Mouse (Mus musculus) erythroid progenitor cell, adult 5-6 weeks (primary cell): ENCODE data around the gene Spata3. TPM values are rescaled to one million over a fixed set of nuclear protein-coding genes. Genes with fewer than 3 reads are reported as not detected.

ENCODE experiments used
- ATAC-seq: replicated peaks from 2 replicates; pipeline ENCODE4 v1.8.0; 2016; ENCODE audit warnings: moderate number of reproducible peaks, mild to moderate bottlenecking, moderate TSS enrichment, inconsistent platforms; ENCODE audit not compliant: poor library complexity, low FRiP score, severe bottlenecking
- total RNA-seq, 2 experiments: library from RNA; stranded (forward) in 1 of 2; stranded (reverse) in 1 of 2; fragments of 150-400 nt in 1 of 2; fragments of 186-747, 209-891 nt in 1 of 2; gene quantifications; 2 replicates each; pipeline versions ENCODE4 v1.2.3 to v1.2.4; 2015 to 2017; ENCODE audit warnings: low replicate concordance in 2 of 2

The Spata3 gene
- total RNA-seq, 2 experiments from 2014 or later = not detected

DNA sequence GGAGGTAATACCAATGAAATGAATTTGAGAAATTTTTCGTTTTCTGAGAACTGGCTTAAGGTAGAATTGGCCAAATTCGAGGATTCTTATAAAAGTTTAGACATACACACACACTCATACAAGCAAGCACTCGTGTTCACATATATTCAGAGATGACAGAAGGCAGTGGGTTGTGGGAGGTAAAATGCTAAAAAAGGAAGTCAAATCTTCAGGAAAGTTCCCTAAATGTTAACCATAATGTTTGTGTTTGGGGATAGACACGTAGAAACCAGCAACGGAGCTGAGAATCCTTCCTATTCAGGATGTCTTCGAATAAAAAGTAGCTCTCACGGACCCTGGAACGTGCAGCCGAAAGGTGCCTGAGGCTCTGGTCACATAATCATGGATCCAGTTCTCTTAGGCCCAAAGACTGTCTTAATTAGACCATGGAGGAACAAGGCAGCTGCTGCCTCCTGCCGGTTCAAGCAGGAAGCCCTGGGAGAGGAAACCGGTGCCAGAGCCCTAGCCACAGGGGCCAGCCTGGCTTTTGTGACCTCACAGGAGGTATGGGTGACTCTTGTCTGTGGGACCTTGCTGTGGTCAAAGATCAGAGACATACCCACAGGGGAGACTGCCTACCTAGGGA is 4.9 kb downstream of the Spata3 start:
- ATAC-seq = no peak

DNA sequence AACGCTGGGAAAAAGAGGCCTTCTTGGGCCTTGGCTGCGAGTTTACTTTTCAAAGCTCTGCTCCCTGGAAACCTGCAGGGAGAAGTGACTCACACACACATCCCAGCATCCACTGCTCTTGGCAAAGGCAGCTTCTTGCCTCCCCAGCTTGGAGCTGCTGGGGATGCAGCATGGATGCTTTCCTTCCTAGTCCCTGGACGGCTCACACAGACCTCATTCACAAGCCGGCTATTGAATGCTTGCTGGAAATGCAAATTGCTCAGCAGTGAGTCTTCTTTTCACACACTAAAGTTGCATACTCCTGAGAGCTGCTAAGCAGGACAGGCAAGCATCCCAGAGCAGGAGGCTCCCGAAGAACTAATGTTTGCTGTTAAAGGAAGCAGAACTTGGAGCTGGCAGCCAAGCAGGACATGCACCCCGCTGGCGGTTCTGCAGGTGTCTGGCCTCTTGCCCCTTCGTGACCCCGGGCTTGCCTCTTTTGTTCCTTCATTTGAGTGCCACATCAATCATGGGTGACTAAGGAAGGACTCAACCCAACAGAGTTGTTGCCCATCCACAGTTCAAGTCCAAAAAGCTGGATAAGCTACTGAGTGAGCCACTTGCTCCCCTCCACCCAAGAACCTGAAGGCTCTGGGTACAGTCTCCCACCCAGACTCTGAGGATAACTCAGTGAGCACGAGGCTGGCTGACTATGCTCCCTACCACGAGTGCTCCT is 15.8 kb downstream of the Spata3 start:
- no peak for ATAC-seq

DNA sequence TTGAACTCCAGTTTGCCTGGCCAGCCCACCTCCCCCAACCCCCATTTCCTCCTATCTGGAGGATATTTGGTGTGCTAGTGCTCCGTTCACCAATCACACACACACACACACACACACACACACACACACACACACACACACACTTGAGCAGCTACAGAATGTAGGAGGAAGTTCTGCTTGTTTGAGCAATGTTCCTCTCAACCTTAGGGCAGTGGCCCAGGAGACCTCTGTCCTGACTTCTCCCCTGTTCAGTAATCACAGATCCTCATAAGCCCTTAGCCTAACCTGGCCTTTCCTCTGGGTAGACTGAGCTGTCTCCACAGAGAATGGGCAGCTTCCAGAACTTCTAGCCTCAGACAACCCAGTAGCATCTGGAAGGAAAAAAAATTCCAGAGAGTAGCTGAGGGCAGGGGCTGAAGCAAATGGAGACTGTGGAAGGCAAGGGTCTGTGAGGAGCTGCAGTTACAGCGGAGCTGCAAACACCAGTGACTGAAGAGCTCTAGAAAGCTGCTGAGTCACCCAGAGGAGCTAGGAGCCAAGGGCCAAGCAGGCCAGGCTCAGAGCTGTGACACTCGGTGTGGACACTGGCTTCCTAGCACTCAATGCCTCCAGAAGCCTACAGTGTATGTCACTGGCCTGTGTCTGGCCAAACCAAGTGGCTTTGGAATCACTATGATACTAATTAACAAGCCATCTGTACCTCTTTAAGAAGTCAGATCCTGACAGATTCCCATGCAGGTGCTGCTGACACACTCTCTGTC is 21.8 kb downstream of the Spata3 start:
- ATAC-seq = peak; percentile 67; the same call in 1 of the 2 replicates

DNA sequence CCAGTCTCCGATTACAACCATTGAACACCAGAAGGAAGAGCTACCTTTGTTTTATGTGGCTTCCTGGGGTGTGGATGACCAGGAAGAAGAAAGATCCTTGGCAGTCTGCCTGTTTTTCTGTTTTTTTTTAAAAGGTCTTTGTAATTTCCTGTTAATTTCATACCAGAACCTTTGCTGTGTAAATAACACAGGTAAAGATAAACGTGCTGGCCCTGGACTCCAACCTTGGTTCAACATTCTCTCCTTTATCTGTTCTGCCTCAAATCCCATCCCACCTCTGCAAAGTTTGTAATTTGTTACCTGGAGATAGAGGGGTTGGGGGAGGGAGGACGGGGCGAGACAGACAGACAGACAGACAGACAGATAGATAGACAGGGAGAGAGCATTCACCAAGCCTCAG is 23.5 kb downstream of the Spata3 start:
- no peak for ATAC-seq

DNA sequence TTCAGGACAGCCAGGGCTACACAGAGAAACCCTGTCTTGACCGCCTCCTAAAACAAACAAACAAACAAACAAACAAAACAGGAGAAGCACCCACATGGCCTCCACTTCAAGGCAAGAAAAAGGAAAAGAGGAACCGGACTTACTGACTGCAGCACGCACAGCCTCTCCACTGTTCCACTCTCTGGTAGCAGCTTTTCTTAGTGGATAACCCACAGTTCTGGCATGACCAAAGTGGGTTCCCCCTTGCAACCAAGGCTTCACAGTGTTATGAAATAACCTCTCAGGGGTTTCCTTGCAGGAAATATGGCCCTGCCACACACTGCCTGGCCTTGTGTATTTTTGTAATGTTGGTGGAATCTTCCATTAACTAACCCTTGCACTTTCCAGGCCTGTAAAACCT is 24.2 kb downstream of the Spata3 start:
- ATAC-seq = no peak

DNA sequence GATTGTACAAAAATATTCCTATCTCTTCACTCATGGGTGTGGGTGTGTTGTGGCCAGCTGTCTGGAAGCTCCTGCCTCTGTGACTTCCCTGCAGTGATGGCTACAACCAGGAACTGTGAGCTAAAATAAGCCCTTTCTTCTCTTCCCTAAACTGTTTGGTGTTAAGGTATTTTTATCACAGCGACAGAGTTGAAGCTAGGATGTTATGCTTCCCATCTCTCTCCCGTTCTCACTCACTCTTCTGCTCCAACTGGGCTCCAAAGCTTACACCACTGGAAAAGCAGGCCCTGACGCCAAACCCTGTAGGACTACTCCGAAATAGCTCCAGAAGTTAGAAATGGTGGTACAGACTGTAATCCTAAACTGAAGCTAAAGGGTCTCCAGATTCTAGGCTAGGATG is 28.4 kb downstream of the Spata3 start:
- ATAC-seq = no peak

DNA sequence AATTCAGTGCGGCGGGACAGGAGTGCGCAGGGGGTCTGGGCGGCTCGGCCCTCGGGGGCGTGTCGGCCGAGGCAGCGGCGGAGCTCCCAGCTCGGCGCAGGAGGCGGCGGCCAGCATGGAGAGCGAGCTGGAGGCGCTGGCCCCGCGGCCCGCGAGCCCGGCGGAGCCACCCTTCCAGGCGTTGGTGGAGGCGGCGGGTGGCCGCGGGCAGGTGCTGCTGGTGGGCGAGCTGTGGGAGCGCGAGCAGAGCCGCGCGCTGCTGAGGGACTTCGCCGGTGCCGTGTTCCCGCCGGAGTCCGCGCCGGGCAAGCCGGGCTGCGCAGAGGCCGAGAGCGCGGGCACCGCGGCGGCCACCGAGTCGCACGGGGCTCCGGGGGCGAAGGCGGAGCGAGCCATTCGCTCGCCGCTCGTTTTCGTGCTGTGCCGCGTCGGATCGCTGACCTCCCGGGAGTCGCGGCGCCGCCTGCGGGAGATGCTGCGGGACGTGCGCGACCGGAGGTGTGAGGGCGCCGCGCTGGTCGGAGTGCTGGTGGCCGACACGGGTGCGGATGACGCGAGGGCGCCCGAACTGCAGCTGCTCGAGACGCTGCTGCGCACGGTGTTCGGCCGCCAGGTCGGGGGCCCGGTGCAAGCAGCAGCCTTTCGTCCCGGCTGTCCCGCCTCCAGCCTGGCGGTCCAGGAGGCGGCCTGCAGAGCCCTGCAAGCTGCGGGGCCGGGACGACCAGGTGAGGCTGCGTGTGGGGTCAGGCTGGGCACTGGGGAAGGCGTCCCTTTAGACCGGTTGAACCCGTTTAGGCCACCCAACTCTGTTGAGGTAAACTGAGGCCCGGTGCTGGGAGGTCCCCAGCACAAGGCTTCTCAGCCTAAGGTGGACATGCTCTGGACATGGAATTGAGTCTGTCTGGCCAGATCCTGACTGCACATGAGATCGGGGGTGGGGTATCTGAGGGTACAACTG is 29.5 kb downstream of the Spata3 start, which contains the start of gene 2810459M11Rik:
TSS of gene 2810459M11Rik (plus strand) at position 16 of the 958 bp plus-strand sequence.
- ATAC-seq = no peak

DNA sequence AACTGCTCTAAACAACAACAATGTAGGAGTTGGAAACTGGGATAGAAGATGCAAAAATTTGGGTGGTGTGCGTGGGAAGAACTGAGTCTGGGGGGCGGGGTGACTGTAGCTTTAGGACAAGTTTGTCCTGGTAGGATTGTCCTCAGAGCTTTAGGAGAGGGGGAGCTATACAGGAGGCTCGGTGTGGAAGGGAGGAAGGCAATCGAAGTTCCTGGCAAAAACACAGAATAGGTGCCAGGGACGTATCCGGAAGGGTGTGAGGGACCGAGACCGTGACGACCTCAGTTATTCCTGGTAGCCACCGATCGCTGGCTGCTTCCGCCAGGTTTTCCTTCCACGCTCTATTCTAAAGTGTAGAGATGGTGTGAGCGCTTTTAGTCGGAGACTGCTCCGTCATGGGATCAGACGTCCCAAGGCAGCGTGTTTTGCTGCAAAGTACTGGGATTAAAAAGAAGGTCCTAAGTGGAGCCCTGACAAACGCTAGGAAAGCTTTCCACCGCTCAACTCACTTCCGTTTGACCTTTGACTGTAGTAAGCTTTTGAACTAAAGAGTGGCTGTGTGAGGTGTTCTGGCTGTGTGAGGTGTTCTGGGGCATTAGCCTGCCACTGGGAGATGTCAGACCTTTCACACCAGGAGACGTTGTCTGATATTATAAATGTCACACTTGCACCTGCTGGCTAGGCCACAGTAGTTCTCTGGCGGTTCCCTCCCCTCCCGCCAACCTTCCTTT is 30.4 kb downstream of the Spata3 start:
- no peak for ATAC-seq

DNA sequence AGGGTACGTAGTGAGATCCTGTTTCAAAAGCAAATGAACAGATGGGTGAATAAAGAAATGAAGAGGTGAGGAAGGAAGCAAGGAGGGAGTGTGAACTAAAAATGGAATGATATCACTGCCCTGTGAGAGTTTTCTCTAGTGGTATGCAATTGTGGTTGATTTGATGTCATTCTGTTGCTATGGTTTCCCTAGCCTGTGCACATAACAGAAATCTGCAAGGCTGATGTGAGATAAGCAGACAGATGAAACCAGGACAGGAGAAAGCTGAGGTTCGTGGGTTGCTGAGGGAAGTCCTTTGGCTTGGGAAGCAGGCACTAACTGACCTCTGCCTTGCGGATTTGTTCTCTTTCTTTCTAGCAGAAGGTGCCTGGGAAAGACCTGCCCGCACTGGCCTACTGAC is 31.6 kb downstream of the Spata3 start:
- no peak for ATAC-seq

DNA sequence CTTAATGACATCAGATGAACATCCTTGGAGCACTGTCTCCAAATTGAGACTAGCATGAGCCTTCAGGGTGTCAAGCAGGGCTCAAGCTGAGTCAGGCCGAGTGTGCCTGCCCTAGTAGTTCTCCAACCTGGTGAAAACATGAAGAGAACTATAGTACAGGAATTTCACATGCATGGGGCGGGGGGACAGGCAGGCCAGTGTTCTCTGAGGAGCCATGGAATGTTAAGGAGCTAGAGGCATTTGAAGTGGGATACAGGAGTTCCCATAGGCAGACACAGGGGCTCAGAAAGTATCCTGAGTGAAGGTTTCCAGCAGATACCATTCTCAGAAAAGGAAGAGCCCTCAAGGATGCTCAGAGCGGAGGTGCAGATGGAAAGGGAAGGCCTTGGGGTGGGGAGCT is 32.1 kb downstream of the Spata3 start:
- no peak for ATAC-seq

DNA sequence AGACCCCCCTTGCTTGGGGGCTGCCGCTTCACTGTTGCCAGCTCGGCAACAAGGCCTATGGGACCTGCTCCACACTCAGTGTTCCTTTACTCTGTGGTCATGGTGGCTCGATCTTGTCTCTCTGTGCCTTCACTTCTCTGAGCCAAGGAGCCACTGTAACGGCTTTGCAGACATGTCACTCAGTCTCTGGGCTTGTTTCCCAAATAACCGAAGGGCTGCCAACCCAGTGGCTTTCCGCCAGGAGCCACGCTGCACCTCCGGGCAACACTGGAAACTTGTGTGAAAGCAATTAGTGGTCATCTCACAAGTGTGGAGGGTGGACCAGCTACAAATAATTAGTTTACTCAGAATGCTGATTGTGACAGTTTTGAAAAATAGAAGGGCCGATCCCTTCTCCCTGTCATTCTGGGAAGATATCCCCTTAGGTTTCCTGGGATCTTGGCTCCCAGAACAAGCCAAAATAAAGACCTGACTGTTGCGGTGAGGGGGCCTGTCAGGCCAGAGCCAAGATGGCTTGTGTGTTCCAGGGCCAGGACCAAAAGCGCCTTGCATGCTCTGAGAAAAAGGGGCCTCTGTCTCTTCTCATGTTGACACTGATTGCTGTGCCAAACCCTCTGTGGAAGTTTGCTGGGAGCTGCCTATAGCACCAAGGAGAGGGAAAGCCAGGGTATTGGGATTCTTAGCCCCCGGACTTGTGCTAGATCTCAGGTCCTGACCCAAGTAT is 36.7 kb downstream of the Spata3 start:
- no peak for ATAC-seq

DNA sequence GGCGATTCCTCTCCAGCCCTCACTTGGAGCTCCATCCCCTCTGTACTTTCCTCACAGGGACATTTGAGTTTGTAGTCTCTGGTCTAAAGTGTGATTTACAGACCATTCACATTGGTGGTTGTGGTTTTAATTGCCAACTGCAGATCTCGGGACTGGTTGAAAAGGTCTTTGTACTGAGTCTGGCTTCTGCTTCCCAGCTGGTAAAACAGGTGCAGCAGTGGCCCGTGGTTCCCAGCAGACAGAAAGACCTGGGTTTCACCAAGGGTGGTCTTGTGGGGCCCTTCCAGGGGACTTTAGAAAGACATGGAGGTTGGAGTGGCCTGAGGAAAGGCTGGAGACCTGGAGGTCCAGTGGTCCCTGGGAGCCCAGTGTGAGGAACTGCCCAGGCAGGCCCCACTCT is 38.3 kb downstream of the Spata3 start:
- ATAC-seq = no peak

DNA sequence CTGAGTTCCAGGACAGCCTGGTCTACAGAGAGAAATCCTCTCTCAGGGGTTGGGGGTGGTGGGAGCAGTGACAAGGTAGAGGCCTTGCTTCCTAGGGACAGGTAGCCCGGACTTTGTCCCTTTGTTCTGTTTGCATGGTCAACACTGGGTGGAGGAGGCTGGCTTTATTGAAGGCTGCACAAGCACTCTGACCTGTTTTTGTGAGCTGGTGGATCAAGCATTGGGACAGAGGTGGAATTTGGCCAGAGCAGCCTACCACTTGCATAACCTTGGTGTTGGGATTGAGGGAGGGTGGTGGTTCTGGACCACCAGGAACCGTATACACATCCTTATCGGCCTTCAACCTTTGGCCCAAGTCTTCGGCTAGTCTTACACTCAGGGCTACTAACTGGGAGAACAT is 39.7 kb downstream of the Spata3 start:
- ATAC-seq = no peak

DNA sequence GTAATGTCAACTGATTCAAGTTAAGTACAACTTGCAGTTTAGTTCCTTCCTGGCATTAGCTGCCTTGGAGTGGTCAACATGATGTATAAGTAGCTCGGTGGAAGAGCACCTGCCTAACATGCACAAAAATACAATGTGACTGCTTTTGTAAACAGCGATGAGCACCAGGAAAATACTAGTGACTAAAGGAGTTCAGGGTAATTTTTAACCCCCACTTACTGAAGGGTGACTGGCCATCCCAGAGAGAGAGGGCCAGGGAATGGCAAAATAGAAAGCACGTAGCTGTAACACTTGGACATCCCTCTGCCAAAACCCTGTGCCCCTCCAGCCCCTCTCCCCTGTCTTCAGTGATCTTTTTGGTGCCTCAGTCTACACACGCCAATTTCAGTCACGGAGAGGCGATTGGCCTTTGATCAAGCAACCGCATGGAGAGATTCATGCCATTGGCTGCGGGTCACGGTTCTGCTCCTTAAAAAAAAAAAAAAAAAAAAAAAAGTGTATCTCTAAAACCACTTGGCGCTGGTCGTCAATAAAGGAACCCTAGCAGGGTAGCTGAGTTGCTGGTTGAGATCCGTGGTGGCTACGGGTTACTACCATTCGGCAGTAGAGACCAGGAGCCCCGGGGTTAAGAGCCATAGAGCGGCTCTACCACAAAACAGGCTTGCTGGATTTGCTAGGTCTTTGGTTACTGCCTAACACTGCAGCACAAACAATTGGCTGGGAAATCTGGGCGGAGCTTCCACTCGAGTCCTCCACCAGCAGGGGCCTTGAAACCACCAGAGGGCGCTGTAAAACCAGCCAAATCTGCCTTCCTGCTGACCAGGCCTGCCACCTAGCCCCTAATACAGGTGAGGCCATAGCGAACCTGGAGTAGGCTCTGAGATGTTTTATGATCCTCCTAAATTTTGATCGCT is 42.5 kb downstream of the Spata3 start:
- peak; percentile 77 for ATAC-seq

DNA sequence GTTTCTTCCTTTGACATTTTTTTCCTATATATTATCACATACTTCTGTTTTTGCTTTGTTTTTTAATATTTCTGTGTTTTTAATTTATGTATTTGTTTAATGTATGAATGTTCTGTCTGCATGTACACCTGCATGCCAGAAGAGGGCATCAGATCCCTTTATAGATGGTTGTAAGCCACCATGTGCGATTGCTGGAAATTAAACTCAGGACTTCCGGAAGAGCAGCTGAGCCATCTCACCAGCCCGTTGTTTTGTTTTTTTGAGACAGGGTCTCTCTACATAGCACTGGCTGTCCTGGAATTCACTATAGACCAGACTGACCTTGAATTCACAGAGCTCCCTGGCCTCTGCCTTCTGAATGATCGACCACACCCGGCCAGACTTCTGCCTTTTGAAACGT is 45.9 kb downstream of the Spata3 start:
- no peak for ATAC-seq

DNA sequence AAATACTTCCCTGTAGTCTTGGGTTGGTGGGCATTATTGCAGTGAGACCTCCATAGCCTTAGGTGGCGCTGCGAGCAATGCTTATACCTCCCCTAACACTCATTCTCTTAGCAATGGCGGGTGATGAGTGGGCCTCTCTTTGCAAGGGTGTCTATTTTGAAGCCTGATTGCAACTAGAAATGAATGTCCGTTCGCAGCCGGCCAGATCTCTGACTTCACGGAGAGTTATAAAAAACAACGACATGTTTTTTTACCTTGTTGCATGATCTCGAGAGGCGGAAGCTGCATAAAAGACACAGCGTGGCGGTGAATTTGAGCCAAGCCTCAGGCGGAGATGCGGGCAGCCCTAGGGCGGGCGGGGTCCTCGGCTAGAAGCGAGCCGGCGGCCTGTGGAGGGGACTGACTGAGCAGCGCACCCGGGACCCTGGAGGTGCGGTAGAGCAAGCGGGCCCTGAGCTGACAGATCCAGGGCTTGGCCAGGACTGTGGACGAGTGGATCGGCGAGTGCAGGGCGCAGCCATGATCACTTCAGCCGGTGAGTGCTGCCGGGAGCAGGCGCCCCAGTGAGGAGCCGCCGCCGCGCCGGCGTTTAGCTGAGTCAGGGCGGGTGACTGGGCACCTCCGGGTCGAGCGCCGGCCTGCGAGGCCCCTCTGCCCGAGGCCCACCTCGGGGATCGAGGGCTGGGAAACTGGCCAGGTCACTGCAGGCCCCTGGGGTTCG is 47.8 kb downstream of the Spata3 start, which contains the start of gene Psmd1:
TSS of gene Psmd1 (plus strand) at position 117 of the 721 bp plus-strand sequence.
- peak; percentile 89 for ATAC-seq

DNA sequence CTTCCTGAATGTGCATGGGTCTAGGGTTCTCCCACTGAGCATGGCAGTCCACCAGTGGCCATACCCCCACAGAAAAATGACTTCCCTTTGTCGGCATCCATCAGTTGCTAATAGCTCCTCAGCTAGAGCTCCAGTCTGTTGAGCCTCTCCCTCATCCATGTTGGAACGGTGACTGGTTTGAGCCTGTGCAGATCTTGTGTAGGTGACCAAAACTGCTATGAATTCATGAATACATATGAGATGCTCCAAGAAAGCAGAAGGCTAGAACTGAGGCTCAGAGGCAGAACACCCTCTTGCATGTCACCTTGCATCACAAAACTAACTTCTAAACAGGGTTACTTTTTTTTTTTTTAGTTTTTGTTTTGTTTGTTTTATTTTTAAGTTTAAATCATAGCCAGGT is 59.9 kb downstream of the Spata3 start:
- no peak for ATAC-seq
